Mouse (Mus musculus): ENCODE results near the gene Fam78a.

Gene Fam78a

DNA sequence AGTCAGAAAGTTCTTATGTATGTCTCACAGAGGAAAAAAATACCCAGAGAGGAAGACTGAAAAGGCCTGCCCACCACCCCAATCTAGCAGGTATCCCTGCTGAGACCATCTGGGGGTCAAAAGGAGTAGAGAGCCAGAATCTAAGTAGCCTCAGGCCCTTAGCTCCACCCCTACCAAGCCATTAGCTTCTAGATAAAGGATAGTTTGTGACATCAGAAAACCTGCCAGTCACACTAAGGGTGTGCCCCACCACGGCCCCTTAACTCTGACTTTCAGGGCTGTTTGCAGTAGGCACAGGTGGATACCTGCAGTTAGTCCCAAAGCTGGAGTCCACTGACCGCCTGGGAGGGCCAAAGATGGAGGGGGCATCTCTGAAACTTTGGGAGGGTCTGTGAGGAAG is 574 bp upstream of the Fam78a start:
- no peaks in the 10 kb centered on the region for H3K36me3 ChIP-seq (ENCODE audit: control insufficient read depth, insufficient read depth, low read length, poor library complexity, severe bottlenecking)
- DNase-seq (ENCODE audit: low read depth, low spot score), result no peak
- no peaks in the 10 kb centered on the region for H3K27me3 ChIP-seq (ENCODE audit: control insufficient read depth, insufficient read depth, low read length, poor library complexity, severe bottlenecking)

DNA sequence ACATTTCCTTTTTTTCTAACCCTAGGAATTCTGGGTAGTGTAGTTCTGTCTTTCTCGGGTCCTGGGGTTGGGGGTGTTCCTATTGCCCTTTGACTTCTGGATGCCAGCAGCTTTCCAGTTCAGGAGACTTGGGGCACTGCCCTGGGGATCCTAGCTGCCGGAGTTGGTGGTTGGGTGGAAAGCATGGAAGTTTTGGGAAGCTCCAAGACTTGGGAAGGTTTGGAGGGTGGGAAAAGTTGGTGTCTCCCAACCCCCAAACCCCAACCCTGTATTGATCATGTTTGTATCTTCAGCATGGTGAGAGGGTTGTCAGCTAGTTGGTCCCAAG is 179 bp upstream of the Fam78a start:
- H3K36me3 ChIP-seq (ENCODE audit: control insufficient read depth, insufficient read depth, low read length, poor library complexity, severe bottlenecking), result no peaks in the 10 kb centered on the region
- no peaks in the 10 kb centered on the region for H3K27me3 ChIP-seq (ENCODE audit: control insufficient read depth, insufficient read depth, low read length, poor library complexity, severe bottlenecking)
- no peak for DNase-seq (ENCODE audit: low read depth, low spot score)

DNA sequence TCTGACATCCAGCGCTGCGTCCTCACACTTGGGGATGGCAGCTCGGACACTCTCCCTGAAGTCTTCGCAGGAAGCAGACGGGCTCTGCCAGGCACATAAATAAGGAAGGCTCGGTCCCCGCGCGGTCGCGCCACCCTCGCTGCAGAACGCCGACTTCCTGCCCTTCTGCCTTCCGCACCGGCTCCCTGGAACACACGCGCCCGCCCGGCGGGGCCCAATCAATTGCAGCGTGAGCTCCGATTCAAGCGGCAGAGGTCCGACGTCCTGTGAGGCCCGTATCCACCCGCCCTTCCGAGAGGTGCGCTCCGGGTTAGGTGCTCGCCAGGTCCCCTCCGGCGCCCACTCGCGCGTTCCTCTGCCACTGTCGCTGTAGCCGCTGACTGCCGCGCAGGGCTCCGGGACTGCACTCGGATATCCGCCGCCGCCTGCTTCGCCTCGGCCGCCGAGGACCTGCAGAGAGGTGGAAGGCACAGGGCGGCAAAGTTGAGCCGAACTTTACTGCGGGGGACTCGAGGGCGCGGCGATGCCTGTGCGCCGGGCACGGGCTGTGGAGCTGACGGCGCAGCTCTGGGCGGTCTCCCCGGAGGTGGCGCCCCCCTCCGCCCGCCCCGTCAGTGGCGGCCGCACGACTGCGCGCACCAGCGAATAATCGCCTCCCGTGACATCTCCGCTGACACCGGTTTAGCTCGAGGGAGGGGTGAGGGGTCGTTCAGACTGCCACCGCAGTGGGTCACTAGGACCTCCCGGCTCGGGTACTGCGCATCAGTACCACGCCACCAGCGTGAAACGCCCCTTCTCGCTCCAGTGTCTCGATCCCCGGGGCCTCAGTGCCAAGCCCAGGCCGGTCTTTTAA is 1.3 kb downstream of the Fam78a start:
- peak; percentile 73 for DNase-seq (ENCODE audit: low read depth, low spot score)

DNA sequence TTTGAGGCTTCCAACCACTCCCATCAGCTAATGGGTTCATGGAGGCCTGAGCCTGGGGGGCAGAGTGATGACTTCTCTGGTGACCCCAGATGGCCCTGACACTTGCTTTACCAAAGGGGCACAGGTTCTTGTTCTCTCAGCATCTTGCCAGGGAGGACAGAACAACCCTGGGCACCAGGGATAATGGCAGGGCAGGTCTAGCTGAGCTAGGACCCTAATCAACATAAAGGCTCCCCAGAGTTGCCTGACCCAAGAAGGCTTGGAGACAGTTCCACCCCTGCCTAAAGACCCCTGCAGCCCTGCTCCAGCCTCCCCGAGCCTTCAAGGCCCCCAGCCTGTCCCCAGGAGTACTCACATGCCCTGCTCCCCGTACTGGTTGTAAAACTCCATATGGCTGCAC is 2.4 kb downstream of the Fam78a start:
- no peak for DNase-seq (ENCODE audit: low read depth, low spot score)
- Histone ChIP-seq H3K27me3 (ENCODE audit: control insufficient read depth, insufficient read depth, low read length, poor library complexity, severe bottlenecking) (no peaks in the 10 kb centered on the region), H3K36me3 (ENCODE audit: control insufficient read depth, insufficient read depth, low read length, poor library complexity, severe bottlenecking) (no peaks in the 10 kb centered on the region)

More for the DNA sequence above, 1.3 kb downstream of the Fam78a start:
- Histone ChIP-seq H3K36me3 (ENCODE audit: control insufficient read depth, insufficient read depth, low read length, poor library complexity, severe bottlenecking) (no peaks in the 10 kb centered on the region), H3K27me3 (ENCODE audit: control insufficient read depth, insufficient read depth, low read length, poor library complexity, severe bottlenecking) (no peaks in the 10 kb centered on the region)

DNA sequence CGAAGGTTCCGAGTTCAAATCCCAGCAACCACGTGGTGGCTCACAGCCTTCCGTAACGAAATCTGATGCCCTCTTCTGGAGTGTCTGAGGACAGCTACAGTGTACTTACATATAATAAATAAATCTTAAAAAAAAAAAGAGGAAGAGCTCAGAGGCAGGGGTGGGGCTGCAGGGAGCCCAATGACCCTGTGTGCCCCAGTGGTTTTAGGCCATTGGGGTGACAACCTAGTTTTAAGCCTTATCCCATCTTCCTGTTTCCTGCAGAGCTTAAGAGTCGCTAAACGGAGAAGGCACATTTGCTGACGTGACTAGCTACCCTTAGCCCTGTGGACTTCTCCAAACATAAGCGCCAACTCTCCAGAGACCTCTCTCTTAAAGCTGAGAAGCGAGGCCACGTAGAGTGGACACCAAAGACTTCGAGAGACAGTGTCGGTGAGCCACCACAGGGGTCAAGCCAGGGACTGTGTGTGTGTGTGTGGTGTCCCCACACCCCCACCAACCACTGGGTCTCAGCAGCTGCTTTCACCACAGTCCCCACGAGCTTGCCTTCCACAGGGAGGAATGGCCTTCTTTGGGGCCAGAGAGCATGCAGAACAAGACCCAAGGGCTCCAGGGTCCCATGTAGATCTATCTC is 3.2 kb downstream of the Fam78a start:
- Histone ChIP-seq H3K36me3 (ENCODE audit: control insufficient read depth, insufficient read depth, low read length, poor library complexity, severe bottlenecking) (no peaks in the 10 kb centered on the region), H3K27me3 (ENCODE audit: control insufficient read depth, insufficient read depth, low read length, poor library complexity, severe bottlenecking) (no peaks in the 10 kb centered on the region)
- DNase-seq (ENCODE audit: low read depth, low spot score), result peak; percentile 60

DNA sequence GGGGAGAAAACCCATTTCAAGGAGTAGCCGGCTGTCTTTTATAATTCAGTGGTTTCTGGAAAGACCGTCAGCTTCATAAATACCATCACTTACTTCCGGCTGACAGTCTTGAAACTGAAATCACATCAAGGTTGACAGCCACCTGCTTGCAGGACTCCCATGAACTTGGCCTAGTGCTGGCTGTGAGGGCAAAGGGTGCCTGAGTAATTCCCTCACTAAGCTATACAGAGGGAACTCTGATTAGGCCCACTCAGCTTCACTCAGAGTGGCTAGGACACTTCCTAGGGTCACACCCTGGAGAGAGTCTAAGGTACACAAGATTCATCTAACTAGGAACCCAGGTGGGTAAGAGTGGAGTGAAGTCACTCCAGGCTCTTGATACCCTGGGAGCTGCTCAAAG is 4.0 kb downstream of the Fam78a start:
- DNase-seq (ENCODE audit: low read depth, low spot score), result peak; percentile 50
- Histone ChIP-seq H3K27me3 (ENCODE audit: control insufficient read depth, insufficient read depth, low read length, poor library complexity, severe bottlenecking) (no peaks in the 10 kb centered on the region), H3K36me3 (ENCODE audit: control insufficient read depth, insufficient read depth, low read length, poor library complexity, severe bottlenecking) (no peaks in the 10 kb centered on the region)

DNA sequence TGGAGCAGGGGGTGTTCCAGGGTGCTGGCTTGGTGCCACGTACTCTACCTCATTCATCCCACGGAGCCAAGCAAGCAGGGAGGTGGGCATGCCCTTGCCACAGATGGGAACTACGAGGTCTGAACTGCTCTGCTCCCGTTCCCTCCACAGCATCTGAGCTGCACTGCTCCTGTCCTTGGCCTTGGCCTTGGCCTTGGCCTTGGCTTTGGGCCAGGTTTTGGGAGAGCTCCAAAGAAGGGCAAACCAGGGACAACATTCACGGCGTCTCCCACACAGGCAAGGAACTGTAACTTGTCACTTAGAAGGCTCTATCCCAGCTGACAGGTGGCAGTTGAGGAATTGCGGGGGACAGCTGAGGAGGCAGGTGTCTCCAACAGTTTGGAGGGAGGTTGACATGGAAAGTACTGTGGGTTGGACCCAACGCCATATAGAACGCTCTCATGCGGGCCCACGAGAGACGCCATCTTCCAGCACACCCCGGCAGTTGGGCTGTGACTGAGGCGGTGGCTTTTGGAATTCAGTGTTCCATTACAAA is 5.4 kb downstream of the Fam78a start:
- Histone ChIP-seq H3K27me3 (ENCODE audit: control insufficient read depth, insufficient read depth, low read length, poor library complexity, severe bottlenecking) (no peaks in the 10 kb centered on the region), H3K36me3 (ENCODE audit: control insufficient read depth, insufficient read depth, low read length, poor library complexity, severe bottlenecking) (no peaks in the 10 kb centered on the region)
- DNase-seq (ENCODE audit: low read depth, low spot score), result no peak

- DNase-seq (ENCODE audit: low read depth, low spot score), result peak; percentile 51
- Histone ChIP-seq H3K27me3 (ENCODE audit: control insufficient read depth, insufficient read depth, low read length, poor library complexity, severe bottlenecking) (no peaks in the 10 kb centered on the region), H3K36me3 (ENCODE audit: control insufficient read depth, insufficient read depth, low read length, poor library complexity, severe bottlenecking) (no peaks in the 10 kb centered on the region)
These were observed 6.1 kb downstream of the Fam78a start for GRCm38 (mm10) chr2:32078522-32078921.

DNA sequence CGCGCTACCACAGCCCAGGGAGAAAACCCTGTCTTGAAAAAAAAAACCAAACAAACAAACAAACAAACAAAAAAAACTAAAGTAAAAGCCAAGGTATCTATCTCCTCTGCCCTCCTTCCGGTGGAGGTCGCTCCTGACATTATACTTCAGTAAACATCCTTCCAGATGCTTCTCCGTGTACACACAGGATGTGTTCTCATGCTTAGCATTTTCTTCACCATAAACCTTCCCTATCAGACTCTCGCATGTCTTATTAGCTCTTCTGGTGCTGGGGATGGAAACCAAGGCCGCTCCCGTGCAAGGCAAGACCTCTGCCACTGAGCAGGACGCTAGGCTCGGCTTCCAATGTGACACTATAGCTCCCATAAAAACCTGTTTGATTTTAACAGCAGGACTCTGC is 6.9 kb downstream of the Fam78a start:
- no peaks in the 10 kb centered on the region for H3K36me3 ChIP-seq (ENCODE audit: control insufficient read depth, insufficient read depth, low read length, poor library complexity, severe bottlenecking)
- no peak for DNase-seq (ENCODE audit: low read depth, low spot score)
- H3K27me3 ChIP-seq (ENCODE audit: control insufficient read depth, insufficient read depth, low read length, poor library complexity, severe bottlenecking), result no peaks in the 10 kb centered on the region

DNA sequence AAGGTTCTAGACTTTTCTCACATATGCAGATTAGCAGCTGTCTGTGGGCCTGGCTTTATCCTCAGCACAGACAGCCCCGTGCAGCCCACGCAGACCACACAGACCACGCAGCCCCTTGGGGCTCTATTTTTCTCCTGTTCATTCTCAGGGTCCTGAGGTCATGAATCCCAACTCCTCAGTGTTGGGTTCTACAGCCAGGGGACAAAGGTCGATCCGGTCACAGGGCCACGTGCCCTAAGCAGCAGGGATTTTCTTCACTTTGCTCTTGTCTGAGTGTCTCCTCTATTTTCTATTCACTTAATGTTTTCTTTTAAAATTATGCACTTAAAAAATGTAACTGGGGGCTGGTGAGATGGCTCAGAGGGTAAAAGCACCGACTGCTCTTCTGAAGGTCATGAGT is 9.3 kb downstream of the Fam78a start:
- no peaks in the 10 kb centered on the region for H3K27me3 ChIP-seq (ENCODE audit: control insufficient read depth, insufficient read depth, low read length, poor library complexity, severe bottlenecking)
- no peak for DNase-seq (ENCODE audit: low read depth, low spot score)
- H3K36me3 ChIP-seq (ENCODE audit: control insufficient read depth, insufficient read depth, low read length, poor library complexity, severe bottlenecking), result peaks cover 2% of the 10 kb centered on the region; the same call in 1 of the 2 replicates

- H3K27me3 ChIP-seq (ENCODE audit: control insufficient read depth, insufficient read depth, low read length, poor library complexity, severe bottlenecking), result no peaks in the 10 kb centered on the region
- peaks cover 2% of the 10 kb centered on the region for H3K36me3 ChIP-seq (ENCODE audit: control insufficient read depth, insufficient read depth, low read length, poor library complexity, severe bottlenecking)
- DNase-seq (ENCODE audit: low read depth, low spot score), result no peak
These were observed 10.3 kb downstream of the Fam78a start for GRCm38 (mm10) chr2:32074404-32074803.

- DNase-seq (ENCODE audit: low read depth, low spot score), result no peak
- H3K27me3 ChIP-seq (ENCODE audit: control insufficient read depth, insufficient read depth, low read length, poor library complexity, severe bottlenecking), result no peaks in the 10 kb centered on the region
These were observed 13.9 kb downstream of the Fam78a start for GRCm38 (mm10) chr2:32070747-32071146.

DNA sequence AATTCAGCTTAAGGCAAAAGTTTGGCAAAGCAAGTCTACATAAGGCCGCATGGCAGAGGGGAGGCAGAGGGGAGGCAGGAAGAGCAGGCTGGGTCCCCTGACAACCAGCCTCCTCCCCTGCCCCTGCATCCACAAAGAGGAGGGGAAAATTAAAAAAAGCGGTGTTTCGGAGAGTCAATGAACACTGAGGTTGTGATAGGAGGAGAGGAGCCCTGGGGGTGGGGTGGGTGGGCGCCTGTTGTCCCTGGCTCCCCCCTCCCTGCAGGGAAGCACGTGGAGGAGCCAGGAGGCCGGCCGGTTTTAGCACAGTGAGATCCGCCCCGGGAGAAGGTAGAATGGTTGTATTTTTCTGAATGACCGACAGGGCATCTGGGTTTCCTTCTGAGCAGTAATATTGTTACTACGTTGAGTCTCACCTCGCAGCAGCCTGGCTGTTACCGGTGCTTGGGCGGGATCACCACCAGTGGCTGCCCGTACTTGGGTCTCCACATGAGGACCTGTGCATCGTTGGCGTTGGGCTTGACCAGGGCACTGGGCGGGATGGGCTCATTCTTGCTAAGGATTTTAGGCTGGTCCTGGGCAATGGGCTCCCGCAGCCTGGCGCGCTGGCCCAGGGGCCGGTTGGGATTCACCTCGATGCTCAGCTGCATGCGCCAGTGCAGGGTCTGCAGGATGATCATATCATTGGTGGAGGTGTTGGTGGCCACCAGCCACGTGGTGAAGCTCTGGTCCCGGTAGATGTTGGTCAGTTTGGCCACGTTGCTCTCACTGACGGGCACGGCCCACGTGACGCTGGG is 15.6 kb downstream of the Fam78a start:
- DNase-seq (ENCODE audit: low read depth, low spot score), result no peak
- Histone ChIP-seq H3K36me3 (ENCODE audit: control insufficient read depth, insufficient read depth, low read length, poor library complexity, severe bottlenecking) (peaks cover 9% of the 10 kb centered on the region), H3K27me3 (ENCODE audit: control insufficient read depth, insufficient read depth, low read length, poor library complexity, severe bottlenecking) (no peaks in the 10 kb centered on the region)

More at GRCm38 (mm10) chr2:32070747-32071146, 13.9 kb downstream of the Fam78a start:
- peaks cover 9% of the 10 kb centered on the region for H3K36me3 ChIP-seq (ENCODE audit: control insufficient read depth, insufficient read depth, low read length, poor library complexity, severe bottlenecking)

- no peak for DNase-seq (ENCODE audit: low read depth, low spot score)
- Histone ChIP-seq H3K36me3 (ENCODE audit: control insufficient read depth, insufficient read depth, low read length, poor library complexity, severe bottlenecking) (peaks cover 7% of the 10 kb centered on the region; the same call in 1 of the 2 replicates), H3K27me3 (ENCODE audit: control insufficient read depth, insufficient read depth, low read length, poor library complexity, severe bottlenecking) (no peaks in the 10 kb centered on the region)
These were observed 18.7 kb downstream of the Fam78a start for GRCm38 (mm10) chr2:32066005-32066404.

GRCm38 (mm10) chr2:32065371-32065791 is 19.3 kb downstream of the Fam78a start:
- peaks cover 7% of the 10 kb centered on the region; the same call in 1 of the 2 replicates for H3K36me3 ChIP-seq (ENCODE audit: control insufficient read depth, insufficient read depth, low read length, poor library complexity, severe bottlenecking)
- DNase-seq (ENCODE audit: low read depth, low spot score), result peak; percentile 63
- no peaks in the 10 kb centered on the region for H3K27me3 ChIP-seq (ENCODE audit: control insufficient read depth, insufficient read depth, low read length, poor library complexity, severe bottlenecking)

All from splenic B cell, adult 2 months (primary cell).